Mouse (Mus musculus) Patski (cell line): ENCODE data around the gene Pias1. TPM values are rescaled to one million over a fixed set of nuclear protein-coding genes. Genes with fewer than 3 reads are reported as not detected.

Source experiments
- ATAC-seq: fragments of 100-300 bp; one replicate; pipeline ENCODE4 v1.8.0; 2021
- CTCF ChIA-PET: fragments of 350-600 bp; sonication (Branson Sonifier 250); formaldehyde crosslinking; loops from one replicate; lab custom pipeline; 2022; ENCODE audit warnings: inconsistent platforms; lab: Charles Lee
- POLR2A ChIA-PET: fragments of 350-600 bp; sonication (Branson Sonifier 250); formaldehyde crosslinking; loops from one replicate; lab custom pipeline; 2022; ENCODE audit warnings: antibody characterized with exemption, inconsistent platforms; lab: Charles Lee
- DNase-seq: peaks from one replicate; pipeline ENCODE4 v3.0.0-alpha.2; 2011; ENCODE audit warnings: low read depth, low spot score
- H3K27me3 ChIP-seq: fragments of 371-371 bp; one replicate; pipeline ENCODE4 v1.5.1; 2021
- CTCF ChIP-seq: fragments of 100-300 bp; IDR thresholded peaks from one replicate; pipeline ENCODE4 v1.5.1; 2021
- in situ Hi-C: fragments of 300-500 bp; cut with MboI; formaldehyde crosslinking; loops from 3 replicates; pipeline ENCODE4 v1.11.1; 2018; ENCODE audit warnings: low pct_unique_long_range_greater_than_20kb, mixed read lengths
- polyA plus RNA-seq: library from polyadenylated mRNA; unstranded; gene quantifications from one replicate; pipeline ENCODE4 v1.2.3, GENCODE M21; 2021

Pias1 gene
- polyA plus RNA-seq, 1 experiment from 2014 or later, result 25.7 TPM

DNA sequence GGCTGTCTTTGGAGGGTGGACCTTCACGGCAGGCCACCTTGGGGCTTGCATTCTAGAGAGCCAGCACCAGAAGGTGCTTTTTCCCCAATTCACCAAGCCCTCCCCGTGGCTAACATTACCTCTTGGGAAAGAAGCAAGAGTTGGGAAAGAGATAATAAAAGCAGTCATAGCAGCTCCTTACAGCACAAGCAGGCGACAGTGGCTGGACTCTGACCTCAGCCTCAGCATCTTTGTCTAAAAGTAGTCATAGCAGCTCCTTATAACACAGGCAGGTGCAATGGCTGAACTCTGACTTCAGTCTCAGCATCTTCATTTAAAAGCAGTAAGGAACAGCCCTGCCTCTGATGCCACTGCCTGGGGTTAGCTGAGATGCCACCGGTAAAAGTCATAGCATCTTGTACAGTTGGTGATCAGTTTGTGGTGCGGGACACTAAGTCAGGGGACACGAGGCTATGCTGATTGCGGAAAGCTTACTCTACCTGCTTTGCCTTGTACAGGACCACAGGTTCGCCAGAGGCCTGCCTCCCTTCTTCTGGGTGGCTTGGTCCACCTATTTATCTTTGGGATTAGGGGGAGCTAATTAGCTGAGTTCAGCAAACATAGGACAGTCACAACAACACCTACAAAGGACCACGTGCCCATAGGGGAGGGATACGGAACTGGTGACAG, 144.2 kb downstream of the Pias1 start:
- in situ Hi-C loops, result no loop called here
- ChIA-PET CTCF (no interaction called here), POLR2A (no interaction called here)
- DNase-seq, result no peak
- ATAC-seq, result no peak
- no peak for TF ChIP-seq CTCF
- H3K27me3 ChIP-seq, result no peaks in the 10 kb centered on the region

DNA sequence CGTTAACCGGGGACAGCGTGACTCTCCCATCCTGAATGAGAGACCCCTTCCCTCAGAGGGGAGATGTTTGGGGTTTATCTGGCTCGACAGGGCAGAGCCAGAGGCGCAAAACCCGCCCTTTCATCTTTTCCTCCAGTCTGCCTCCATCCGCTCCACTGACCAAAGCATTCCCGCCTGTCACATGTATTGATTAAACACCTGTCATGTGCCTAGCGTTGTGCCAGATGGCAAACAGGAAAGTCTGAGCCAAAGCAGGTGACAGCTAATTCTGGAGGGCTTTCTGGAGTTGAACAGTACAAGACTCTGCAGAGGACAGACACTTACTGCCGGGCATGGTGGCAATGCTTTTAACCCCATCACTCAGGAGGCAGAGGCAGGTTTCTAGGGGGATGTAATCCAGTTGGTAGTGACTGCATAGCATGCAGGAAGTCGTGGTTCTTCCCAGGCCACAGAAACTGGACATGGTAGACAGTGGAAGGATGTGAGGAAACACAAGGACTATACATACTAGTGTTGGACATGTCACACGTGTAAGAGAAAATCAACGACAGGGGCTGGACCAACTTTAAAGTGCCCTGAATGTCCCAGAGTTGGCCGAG, 148.5 kb downstream of the Pias1 start:
- ChIA-PET CTCF (interaction anchor here (1.2 to 1.6 kb wide), 2 partner anchors 9 to 57 kb away, joined by 3 to 5 read pairs; no protein-coding TSS in a partner anchor), POLR2A (interaction anchor here (0.5 kb wide), 1 partner anchor 50 kb away, joined by 3 read pairs; no protein-coding TSS in a partner anchor)
- TF ChIP-seq CTCF, result no peak
- ATAC-seq, result no peak
- H3K27me3 ChIP-seq, result no peaks in the 10 kb centered on the region
- in situ Hi-C loops, result no loop called here
- no peak for DNase-seq

DNA sequence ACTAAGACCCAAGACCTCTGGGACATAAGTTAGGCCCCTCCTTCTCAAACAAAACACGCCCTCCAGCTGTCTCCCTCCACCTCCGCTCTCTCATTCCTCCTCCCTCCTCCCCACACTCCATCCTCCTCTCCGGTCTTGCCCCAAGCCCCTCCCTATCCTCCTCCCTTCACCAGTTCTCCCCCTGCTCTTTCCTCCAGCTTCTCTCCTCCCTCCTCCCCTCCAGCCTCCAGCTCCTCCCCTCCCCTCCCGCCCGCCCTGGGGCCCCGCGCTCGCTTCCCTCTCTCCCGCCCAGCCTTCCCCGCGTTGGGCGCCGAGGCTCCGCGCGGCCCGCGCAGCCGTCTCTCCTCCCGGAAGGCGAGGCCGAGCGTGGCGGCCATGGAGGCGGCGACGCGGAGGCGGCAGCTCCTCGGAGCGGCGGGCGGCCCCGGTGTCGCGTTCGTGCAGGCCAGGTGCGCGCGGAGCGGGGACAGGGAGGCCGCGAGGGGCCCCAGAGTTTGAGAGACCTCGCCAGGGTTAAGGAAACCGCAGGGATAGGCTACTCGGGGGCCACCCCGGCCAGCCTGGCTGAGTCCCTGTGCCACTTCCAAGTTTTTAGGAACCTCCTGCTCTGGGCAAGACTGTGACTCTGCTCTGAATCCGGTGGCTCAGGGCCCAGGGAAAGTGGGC, 149.1 kb downstream of the Pias1 start, which contains the start of gene Cln6:
Cln6 (plus strand) TSS at position 280 of the 666 bp plus-strand sequence.
- in situ Hi-C loops, result no loop called here
- no peak for TF ChIP-seq CTCF
- ChIA-PET CTCF (interaction anchor here (1.2 to 1.6 kb wide), 3 partner anchors 9 to 56 kb away, joined by 3 to 5 read pairs (median 4); no protein-coding TSS in a partner anchor), POLR2A (interaction anchor here (0.5 kb wide), 1 partner anchor 50 kb away, joined by 3 read pairs; no protein-coding TSS in a partner anchor)
- ATAC-seq (peak; percentile 74), DNase-seq (no peak)
- no peaks in the 10 kb centered on the region for H3K27me3 ChIP-seq

DNA sequence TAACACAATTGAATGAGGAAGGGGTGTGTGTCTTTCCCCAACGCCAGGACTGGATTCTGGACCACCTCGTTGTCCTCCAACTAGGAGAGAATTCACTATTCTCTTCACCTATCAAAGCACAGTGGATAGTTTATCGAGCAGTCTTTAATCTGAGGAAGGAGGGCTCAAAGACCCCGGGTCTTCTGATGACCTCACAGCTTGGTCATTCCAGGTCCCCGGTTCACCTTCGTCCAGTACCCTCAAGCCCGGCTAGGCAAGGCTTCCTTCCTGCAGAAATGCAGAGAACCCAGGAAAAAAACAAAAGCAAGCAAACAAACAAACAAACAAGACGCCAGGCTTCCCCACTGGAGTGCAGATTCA, 149.6 kb downstream of the Pias1 start:
- no peak for TF ChIP-seq CTCF
- H3K27me3 ChIP-seq, result no peaks in the 10 kb centered on the region
- ATAC-seq (peak; percentile 19), DNase-seq (no peak)
- POLR2A ChIA-PET, result no interaction called here
- CTCF ChIA-PET, result interaction anchor here (1.2 to 1.6 kb wide), 3 partner anchors 10 to 56 kb away, joined by 3 to 5 read pairs (median 4); no protein-coding TSS in a partner anchor
- in situ Hi-C loops, result no loop called here

DNA sequence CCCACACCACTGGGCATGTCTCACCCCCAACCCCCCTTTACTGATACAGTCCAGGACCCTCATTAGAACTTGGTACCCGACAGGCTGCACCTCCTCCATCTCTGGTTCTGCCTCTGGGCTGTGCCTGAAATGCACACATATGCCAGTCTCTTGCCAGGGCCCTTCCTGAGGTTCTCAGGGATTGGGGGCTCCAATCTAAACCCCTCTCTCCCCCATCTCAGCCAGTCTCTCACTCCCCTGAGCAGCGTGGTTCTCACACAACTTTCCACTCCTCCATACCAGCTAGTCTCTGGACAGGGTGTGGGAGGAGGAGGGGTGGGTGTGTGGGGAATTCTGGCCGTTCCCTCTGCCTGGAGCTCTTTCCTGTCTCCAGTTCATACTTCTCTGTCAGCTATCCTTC, 150.1 kb downstream of the Pias1 start:
- H3K27me3 ChIP-seq, result no peaks in the 10 kb centered on the region
- DNase-seq (no peak), ATAC-seq (no peak)
- in situ Hi-C loops, result no loop called here
- ChIA-PET CTCF (interaction anchor here (1.4 to 1.8 kb wide), 3 partner anchors 9 to 55 kb away, joined by 3 to 7 read pairs (median 4); no protein-coding TSS in a partner anchor), POLR2A (no interaction called here)
- no peak for TF ChIP-seq CTCF

DNA sequence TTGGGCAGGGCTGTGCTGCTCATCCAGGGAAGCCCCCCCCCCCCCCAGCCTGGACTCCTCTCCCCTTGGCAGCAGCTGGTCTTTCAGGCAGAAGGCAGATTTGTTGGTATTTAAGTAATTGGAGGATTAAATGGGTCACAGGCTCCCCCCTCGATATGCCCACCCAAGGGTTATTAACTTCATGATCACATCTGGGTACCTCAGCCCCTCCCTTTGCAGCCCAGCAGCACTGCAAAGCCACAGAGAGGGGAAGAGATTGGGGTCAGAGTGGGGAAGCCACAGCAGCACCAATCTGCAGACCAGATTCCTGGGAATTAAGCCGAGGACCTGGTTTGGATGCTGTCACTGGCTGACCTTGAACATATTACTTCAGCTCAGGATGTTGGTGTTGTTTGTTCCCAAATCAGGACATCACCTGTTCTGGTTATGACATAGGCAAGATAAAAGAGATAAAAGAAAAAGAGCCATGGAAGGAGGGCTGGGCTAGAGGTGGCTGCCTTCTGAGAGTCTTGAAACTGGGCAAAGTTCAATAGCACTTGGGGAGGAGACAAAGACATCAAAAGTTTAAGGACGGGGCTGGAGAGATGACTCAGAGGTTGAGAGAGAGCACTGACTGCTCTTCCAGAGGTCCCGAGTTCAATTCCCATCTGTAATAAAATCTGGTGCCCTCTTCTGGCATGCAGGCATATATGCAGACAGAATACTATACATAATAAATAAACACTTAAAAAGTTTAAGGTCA, 151.8 kb downstream of the Pias1 start:
- DNase-seq (no peak), ATAC-seq (no peak)
- in situ Hi-C loops, result no loop called here
- ChIA-PET CTCF (interaction anchor here (1.7 to 1.8 kb wide), 2 partner anchors 10 to 11 kb away, joined by 4 to 7 read pairs; no protein-coding TSS in a partner anchor), POLR2A (no interaction called here)
- no peaks in the 10 kb centered on the region for H3K27me3 ChIP-seq
- TF ChIP-seq CTCF, result no peak

DNA sequence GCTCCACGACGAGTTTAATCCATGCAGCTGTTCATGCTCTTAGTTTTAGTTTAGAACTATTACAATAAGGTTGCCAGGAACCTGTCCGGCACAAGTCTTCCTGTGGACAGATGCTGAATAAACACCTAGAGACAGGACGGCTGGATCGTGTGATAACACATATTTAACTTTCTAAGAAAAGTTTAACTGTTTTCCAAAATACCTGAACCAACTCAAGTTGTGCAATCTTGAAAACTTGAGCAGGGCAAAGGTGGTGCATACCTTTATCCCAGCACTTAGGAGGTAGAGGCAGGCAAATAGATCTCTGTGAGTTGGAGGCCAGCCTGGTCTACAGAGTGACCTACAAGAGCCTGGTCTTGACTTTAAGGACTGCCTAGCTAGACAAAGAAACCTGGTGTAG, 152.8 kb downstream of the Pias1 start:
- ATAC-seq (no peak), DNase-seq (no peak)
- no peak for TF ChIP-seq CTCF
- POLR2A ChIA-PET, result no interaction called here
- H3K27me3 ChIP-seq, result no peaks in the 10 kb centered on the region
- in situ Hi-C loops, result no loop called here
- CTCF ChIA-PET, result no interaction called here

DNA sequence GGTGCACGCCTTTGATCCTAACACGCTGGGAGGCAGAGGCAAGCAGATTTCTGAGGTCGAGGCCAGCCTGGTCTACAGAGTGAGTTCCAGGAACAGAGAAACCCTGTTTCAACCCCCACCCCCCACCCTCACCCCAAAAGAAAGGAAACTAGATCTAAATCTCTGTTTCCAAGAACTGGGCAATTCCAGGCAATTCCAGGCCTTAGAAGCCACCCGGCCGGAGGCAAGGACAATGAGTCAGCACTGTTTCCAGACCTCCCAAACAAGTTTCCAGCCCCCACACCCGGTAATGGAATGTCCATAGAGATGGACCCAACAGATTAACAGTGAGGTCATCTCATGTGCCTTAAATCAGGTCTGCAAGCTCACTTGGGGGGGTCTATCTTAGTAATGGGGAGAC, 157.8 kb downstream of the Pias1 start:
- in situ Hi-C loops, result no loop called here
- ChIA-PET CTCF (interaction anchor here (1.4 kb wide), 1 partner anchor 23 kb away, joined by 3 read pairs; no protein-coding TSS in a partner anchor), POLR2A (interaction anchor here (0.6 kb wide), 1 partner anchor 299 kb away, joined by 3 read pairs; no protein-coding TSS in a partner anchor)
- H3K27me3 ChIP-seq, result no peaks in the 10 kb centered on the region
- DNase-seq, result no peak
- ATAC-seq, result no peak
- TF ChIP-seq CTCF, result no peak

DNA sequence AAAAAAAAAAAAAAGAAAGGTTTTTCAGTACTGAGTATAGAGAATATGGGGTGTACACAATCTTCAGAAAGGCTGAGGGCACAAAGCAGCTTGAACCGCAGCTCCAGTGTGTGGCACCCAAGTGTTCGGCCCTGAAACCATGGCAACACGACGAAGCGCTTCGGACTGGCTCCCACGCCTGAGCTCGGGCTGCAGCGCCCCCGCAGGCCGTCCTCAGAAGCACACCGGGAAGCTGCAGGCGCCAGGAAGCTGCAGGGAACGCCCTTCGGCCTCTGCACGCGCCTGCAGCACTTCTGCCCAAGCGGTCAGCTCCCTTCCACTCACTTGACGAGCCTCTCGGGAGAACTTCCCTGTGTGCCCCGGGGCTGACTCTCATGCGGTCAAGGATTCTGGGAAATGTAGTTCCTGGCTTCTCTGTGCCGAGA, 159.1 kb downstream of the Pias1 start:
- POLR2A ChIA-PET, result interaction anchor here (0.7 to 0.8 kb wide), 4 partner anchors 44 to 772 kb away, joined by 3 to 9 read pairs (median 4); no protein-coding TSS in a partner anchor
- DNase-seq (peak; percentile 59), ATAC-seq (peak; percentile 89)
- TF ChIP-seq CTCF, result peak; percentile 99
- no peaks in the 10 kb centered on the region for H3K27me3 ChIP-seq
- CTCF ChIA-PET, result interaction anchor here (0.6 to 1.6 kb wide), 12 partner anchors 10 to 544 kb away, joined by 3 to 8 read pairs (median 4); partner anchors contain the start of gene Cln6
- in situ Hi-C loops, result no loop called here

Other genes with a start within 250 kb of the Pias1 start
- gene Fem1b, start 176.0 kb downstream of the Pias1 start, polyA plus RNA-seq, result 34.6 TPM
- gene Cln6, start 149.1 kb downstream of the Pias1 start, polyA plus RNA-seq, result 41.0 TPM
- 5.2 TPM for gene Calml4, start 129.8 kb downstream of the Pias1 start, polyA plus RNA-seq
- gene Skor1, start 161.0 kb upstream of the Pias1 start, polyA plus RNA-seq, result 0.03 TPM